Mouse (Mus musculus): ENCODE data around the gene Ccdc84. TPM values are rescaled to one million over a fixed set of nuclear protein-coding genes. Genes with fewer than 3 reads are reported as not detected.
"Not testable (repeated sequence)": the region's sequence is repeated elsewhere in the genome, so short reads cannot be mapped to it uniquely, and the experiment has no call there.

The Ccdc84 gene
- total and polyA plus RNA-seq, 3 experiments = 18.0 to 18.7 TPM; not detected in 1

GRCm38 (mm10) chr9:44408693-44409092 lies 9.7 kb downstream of the Ccdc84 start:
- peak overlapping the region; percentile 90 to 92 for H3K4me3 ChIP-seq (ENCODE audit: control insufficient read depth in 1 of 2, insufficient read depth in 1 of 2, low read depth in 2 of 2, low read length in 2 of 2)
- peak overlapping the region; percentile 97 for H3K27ac ChIP-seq (ENCODE audit: control insufficient read depth, low read depth, low read length)
- H3K79me2 ChIP-seq (ENCODE audit: control insufficient read depth, insufficient read depth, low read length, poor library complexity) = peaks cover 29% of the 10 kb centered on the region
- peak overlapping the region; percentile 95 for H3K9ac ChIP-seq (ENCODE audit: control insufficient read depth, low read depth, low read length, poor library complexity, severe bottlenecking)
- peaks cover 0 to 37% of the 10 kb centered on the region in 2 experiments; a peak in 2 of 4 replicates for H3K4me1 ChIP-seq (ENCODE audit: control insufficient read depth in 1 of 2, insufficient read depth in 2 of 2, low read length in 2 of 2)
- H3K27me3 ChIP-seq (ENCODE audit: control insufficient read depth in 1 of 2, insufficient read depth in 2 of 2, low read length in 2 of 2); H3K9me3 ChIP-seq (replicated peaks; ENCODE audit: insufficient read depth, low read length); DNase-seq (ENCODE audit: low read depth, low spot score): not testable (repeated sequence)
- 0 out of 2 replicates have a peak, but pooled peaks have one; percentile 34 for TF ChIP-seq SIN3A (IDR thresholded peaks at IDR 0.05; ENCODE audit: low read length)
- H3K36me3 ChIP-seq (ENCODE audit: control insufficient read depth in 1 of 2, insufficient read depth in 2 of 2, low read length in 2 of 2) = peaks cover 8 to 46% of the 10 kb centered on the region in 2 experiments

GRCm38 (mm10) chr9:44407752-44408097 lies 10.6 kb downstream of the Ccdc84 start:
- Histone ChIP-seq H3K4me3 (ENCODE audit: control insufficient read depth in 1 of 2, insufficient read depth in 1 of 2, low read depth in 2 of 2, low read length in 2 of 2) (peak overlapping the region; percentile 90 to 92), H3K4me1 (ENCODE audit: control insufficient read depth in 1 of 2, insufficient read depth in 2 of 2, low read length in 2 of 2) (peaks cover 0 to 33% of the 10 kb centered on the region in 2 experiments; a peak in 2 of 4 replicates), H3K27ac (ENCODE audit: control insufficient read depth, low read depth, low read length) (peak overlapping the region; percentile 97), H3K36me3 (ENCODE audit: control insufficient read depth in 1 of 2, insufficient read depth in 2 of 2, low read length in 2 of 2) (peaks cover 13 to 44% of the 10 kb centered on the region in 2 experiments), H3K27me3 (ENCODE audit: control insufficient read depth in 1 of 2, insufficient read depth in 2 of 2, low read length in 2 of 2) (no peaks in the 10 kb centered on the region), H3K79me2 (ENCODE audit: control insufficient read depth, insufficient read depth, low read length, poor library complexity) (peaks cover 29% of the 10 kb centered on the region), H3K9ac (ENCODE audit: control insufficient read depth, low read depth, low read length, poor library complexity, severe bottlenecking) (peak overlapping the region; percentile 95), H3K9me3 (replicated peaks; ENCODE audit: insufficient read depth, low read length) (no peaks in the 10 kb centered on the region)
- no peak for DNase-seq (ENCODE audit: low read depth, low spot score)
- TF ChIP-seq UBTF (IDR thresholded peaks at IDR 0.05; ENCODE audit: borderline replicate concordance, insufficient read depth, low read depth, low read length) (no peak), ETS1 (IDR thresholded peaks at IDR 0.05; ENCODE audit: low read depth, low read length) (no peak), MEF2A (IDR thresholded peaks at IDR 0.05; ENCODE audit: extremely low read depth, insufficient replicate concordance, low read depth, low read length, poor library complexity, severe bottlenecking) (peak; percentile 5; the same call in 1 of the 2 replicates), USF1 (IDR thresholded peaks at IDR 0.05; ENCODE audit: low read depth, low read length) (0 out of 2 replicates have a peak, but pooled peaks have one; percentile 7), MAX (IDR thresholded peaks at IDR 0.05; ENCODE audit: low read length) (peak; percentile 89; the same call in 1 of the 2 replicates), JUND (IDR thresholded peaks at IDR 0.05; ENCODE audit: low read depth, low read length) (no peak), POLR2AphosphoS2 (IDR thresholded peaks at IDR 0.05; ENCODE audit: low read length) (no peak), BHLHE40 (IDR thresholded peaks at IDR 0.05; ENCODE audit: borderline replicate concordance, low read depth, low read length) (no peak), MAZ (IDR thresholded peaks at IDR 0.05; ENCODE audit: low read depth, low read length) (no peak), GATA1 (IDR thresholded peaks at IDR 0.05; ENCODE audit: low read depth, low read length) (no peak), POLR2A (IDR thresholded peaks at IDR 0.05; ENCODE audit: control insufficient read depth in 1 of 2, insufficient read depth in 1 of 2, low read depth in 1 of 2, low read length in 2 of 2, poor library complexity in 1 of 2) (0 out of 4 replicates have a peak, but pooled peaks of 1 of the 2 experiments have one; percentile 3), ZKSCAN1 (IDR thresholded peaks at IDR 0.05; ENCODE audit: low read depth, low read length) (no peak), EP300 (IDR thresholded peaks at IDR 0.05; ENCODE audit: low read depth in 1 of 2, low read length in 2 of 2) (no peak), TBP (IDR thresholded peaks at IDR 0.05; ENCODE audit: low read depth, low read length) (peak; percentile 1; the same call in 1 of the 2 replicates), MYC (IDR thresholded peaks at IDR 0.05; ENCODE audit: low read depth, low read length) (peak; percentile 78; the same call in 1 of the 2 replicates), CTCF (IDR thresholded peaks at IDR 0.05 in 2 of 3, conservative IDR thresholded peaks at IDR 0.05 in 1 of 3; ENCODE audit: control insufficient read depth in 1 of 3, insufficient read depth in 1 of 3, low read depth in 2 of 3, low read length in 3 of 3, poor library complexity in 1 of 3, severe bottlenecking in 1 of 3) (no peak), NRF1 (IDR thresholded peaks at IDR 0.05; ENCODE audit: insufficient read depth, low read depth, low read length, poor library complexity, severe bottlenecking) (no peak), CHD2 (IDR thresholded peaks at IDR 0.05; ENCODE audit: low read length) (no peak), SIN3A (IDR thresholded peaks at IDR 0.05; ENCODE audit: low read length) (no peak), GABPA (IDR thresholded peaks at IDR 0.05; ENCODE audit: low read depth, low read length) (no peak), TAL1 (IDR thresholded peaks at IDR 0.05; ENCODE audit: low read length) (no peak)
